Mouse (Mus musculus): Measurements from ENCODE around the gene Ltb.

The Ltb gene

GRCm38 (mm10) chr17:35165451-35166155, 28.6 kb upstream of the Ltb start:
- DNase-seq: no peak

GRCm38 (mm10) chr17:35166352-35167035, 27.7 kb upstream of the Ltb start:
- peak; percentile 94 for DNase-seq

- no peak for DNase-seq
Measured at GRCm38 (mm10) chr17:35167794-35168193, 26.4 kb upstream of the Ltb start.

- peak; percentile 72 for DNase-seq
Measured at GRCm38 (mm10) chr17:35168541-35169207, 25.6 kb upstream of the Ltb start.

GRCm38 (mm10) chr17:35172445-35173234, 21.6 kb upstream of the Ltb start:
- peak; percentile 13 for DNase-seq

DNA sequence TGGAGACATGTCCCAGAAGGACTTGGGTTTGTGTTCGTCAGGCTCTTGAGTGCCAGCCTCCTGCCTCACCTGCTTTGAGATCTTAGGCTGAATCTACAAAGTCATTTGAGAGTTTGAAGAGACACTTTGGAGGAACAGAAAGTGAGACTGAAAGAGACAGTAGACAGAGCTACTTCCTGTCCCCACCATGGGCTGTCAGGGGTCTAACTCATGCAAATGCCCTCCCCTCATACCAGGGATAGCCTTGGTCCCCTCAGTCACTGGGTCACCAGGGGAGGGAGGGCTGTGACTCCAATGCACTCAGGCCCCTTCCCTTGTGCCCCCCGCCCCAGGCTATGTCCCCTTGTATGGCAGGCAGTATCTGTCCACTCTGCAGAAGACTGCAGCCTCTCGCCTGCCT, 20.9 kb upstream of the Ltb start:
- DNase-seq: no peak

DNA sequence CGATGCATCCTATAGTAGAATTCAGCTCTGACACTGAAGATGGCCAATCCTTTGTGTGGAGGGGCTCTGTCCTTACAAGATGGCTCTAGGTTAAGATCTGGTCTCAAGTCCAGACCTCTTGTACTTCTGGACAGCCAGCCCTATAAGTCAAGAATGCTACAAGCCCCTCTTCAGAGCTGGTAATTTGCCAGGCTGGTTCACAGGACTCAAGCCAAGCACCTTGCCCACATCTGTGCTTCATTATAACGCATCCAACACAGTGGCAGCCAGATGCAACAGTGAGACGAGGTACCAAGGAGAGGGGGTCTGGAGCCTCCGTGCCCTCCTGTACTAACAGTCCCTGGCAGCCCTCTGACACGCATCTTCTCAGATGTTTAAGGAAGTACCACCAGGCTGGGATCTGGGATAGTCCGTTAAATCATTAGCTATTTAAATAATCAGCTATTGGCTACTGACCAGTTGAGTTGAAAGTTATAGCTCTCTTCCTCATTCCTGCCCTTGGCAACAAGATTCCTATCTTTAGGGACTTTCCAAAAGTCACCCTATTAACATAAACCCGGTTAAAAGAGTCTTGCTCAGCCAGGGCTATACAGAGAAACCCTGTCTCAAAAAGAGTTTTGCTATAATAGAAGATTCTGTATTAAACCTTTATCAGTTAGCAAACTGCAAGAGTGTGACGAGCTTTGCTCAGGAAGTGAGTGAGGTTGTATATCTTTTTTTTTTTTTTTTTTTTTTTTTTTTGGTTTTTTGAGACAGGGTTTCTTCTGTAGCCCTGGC, 19.9 kb upstream of the Ltb start:
- no peak for DNase-seq

DNA sequence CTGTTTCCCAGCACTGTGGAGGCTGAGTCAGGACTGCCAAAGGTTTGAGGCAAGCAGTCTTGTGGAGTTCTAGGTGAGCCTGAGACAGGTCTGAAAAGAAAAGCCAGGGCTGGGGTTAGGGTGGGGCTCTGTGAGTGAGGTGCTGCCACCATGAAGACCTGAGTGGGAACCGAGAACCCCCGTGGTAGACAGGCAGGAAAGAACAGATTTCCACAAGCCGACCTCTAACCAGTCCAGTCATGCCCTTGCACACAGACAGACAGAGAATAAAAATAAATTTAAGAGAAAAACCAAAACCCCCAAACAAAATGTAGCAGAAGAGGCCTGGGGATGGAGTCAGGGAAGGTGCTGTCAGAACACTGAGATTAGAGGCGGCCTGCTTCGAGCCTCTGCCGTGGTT, 18.9 kb upstream of the Ltb start:
- no peak for DNase-seq

- DNase-seq: no peak
Measured at GRCm38 (mm10) chr17:35175968-35176367, 18.3 kb upstream of the Ltb start, which contains the start of gene Aif1. Aif1 (minus strand) TSS chr17:35176068.

DNA sequence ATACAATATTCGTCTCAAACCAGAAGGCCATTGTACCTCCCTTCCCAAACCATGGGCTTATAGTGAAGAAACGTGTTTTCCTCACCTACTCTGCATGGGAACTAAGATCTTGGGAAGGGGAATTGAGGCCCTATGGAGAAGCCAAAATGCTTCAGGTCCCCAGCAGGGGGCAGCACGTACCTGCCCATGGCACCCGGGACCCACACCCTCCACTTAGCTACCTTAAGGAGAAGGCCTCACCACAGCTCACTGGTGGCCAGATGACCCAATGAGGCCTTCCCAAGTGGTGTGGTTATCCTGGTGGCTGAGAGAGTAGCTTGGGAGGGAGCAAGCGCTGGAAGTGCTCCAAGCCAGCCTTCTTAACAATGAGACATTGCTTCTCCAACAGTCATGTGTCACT, 15.7 kb upstream of the Ltb start:
- DNase-seq: peak; percentile 87

GRCm38 (mm10) chr17:35180093-35180492, 14.1 kb upstream of the Ltb start:
- DNase-seq: no peak

DNA sequence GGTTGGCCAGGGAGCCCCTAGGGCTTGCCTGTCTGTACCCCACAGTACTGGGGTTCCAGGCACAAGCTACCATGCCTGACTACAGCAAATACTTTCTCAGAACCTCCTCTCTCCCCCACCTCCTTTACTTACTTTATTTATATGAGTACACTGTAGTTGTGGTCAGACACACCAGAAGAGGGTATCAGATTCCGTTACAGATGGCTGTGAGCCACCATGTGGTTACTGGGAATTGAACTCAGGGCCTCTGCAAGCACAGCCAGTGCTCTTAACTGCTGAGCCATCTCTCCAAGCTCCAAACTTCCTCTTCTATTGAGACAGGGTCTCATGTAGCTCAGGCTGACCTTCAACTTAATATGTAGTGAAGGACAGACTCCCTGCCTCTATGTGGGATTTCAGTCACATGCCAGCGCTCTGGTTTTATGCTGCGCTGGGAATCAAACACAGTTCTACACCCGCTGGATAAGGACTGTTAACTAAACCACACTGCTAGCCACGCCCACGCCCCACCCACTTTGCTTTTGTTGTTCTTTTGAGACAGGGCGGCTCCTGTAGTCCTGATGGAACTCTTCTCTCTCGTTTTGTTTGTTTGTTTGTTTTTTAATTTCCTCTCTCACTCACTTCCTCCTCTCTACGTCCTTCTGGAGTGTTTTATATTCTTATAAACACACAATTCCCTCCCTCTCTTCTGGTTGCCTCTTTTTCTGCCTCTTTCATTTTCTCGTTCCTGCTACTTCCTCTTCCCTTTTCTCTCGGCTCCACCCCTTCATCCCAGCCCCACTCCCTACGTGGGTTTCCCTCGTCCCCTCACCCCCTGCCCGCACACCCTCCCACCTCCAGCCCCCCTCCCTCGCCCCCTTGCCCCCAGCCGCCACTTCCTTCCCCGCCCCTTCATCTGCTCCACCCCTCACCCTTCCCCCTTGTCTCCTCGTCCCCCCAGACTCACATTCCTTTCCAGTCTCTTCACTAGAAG, 8.3 kb upstream of the Ltb start:
- DNase-seq: peak; percentile 95

- peak; percentile 66 for DNase-seq
Measured at GRCm38 (mm10) chr17:35186681-35187080, 7.6 kb upstream of the Ltb start.

DNA sequence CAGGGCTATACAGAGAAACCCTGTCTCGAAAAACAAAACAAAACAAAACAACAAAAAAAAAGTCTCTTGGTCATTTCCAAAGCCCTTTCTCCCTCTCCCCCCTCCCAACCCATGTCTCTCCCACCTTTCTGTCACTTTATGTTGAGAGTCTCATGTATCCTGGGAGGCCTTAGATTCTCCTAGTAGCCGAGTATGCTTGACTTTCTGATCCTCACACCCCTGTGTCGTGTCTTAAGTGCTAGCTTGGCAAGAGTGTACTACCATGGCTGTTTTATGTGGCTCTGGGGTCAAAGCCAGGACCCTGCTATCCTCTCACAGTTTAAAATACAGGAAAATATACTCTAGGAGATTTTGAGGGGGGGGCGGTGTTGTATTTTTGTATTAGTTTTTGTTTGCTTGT, 6.9 kb upstream of the Ltb start:
- no peak for DNase-seq

DNA sequence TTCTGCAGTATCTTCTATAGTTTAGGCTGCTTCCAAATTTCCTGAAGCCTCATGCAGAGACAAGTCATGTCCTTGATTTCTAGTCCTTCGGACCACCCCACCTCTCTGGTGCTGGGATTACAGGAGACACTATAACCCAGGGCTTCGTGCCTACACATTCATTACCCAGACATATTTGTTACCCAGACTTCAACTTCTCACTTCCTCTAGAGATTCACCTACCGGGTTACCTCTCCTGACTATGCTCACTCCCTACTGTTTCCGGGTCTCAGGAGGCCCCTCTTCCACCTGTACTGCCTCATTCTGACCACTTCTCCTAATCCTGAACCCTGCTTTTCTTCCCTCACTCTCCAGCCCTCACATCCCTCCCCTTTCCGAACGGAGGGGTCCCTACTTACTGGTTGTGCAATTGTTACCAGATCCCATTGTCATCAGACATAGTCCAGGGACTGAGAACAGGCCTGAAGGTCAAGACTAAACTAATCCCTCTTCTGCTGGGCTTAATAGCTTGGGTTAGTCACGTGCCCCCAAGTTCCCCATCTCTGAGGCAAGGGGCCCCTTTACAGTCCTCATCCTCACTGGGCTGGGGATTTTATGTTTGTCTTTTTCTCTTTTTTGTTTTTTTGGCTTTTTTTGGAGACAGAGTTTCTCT, 6.2 kb upstream of the Ltb start, which contains the start of gene Lst1:
Lst1 (minus strand) TSS at position 481 of the 652 bp plus-strand sequence.
- peak; percentile 38 for DNase-seq

- DNase-seq: peak; percentile 42
Measured at GRCm38 (mm10) chr17:35189186-35189585, 5.1 kb upstream of the Ltb start.

DNA sequence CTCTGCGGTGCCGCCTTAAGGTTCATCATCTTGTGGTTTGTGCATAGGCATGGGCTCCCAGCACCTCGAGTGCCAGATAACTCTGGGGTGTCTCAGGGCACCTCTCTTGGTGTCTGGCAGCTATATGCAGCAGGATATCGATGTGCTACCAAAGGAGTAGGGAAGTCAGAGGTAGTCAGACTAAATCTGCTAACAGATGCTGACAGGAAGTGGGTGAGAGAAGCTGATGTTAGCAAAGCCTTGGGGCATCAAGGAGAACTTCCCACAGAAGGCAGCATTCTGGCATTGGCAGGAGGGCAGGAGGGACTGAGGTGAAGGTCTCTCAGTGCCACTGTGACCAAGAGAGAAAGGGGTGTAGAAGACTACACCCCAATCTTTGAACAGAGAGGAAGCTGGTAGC, 4.1 kb upstream of the Ltb start:
- DNase-seq: peak; percentile 34

DNA sequence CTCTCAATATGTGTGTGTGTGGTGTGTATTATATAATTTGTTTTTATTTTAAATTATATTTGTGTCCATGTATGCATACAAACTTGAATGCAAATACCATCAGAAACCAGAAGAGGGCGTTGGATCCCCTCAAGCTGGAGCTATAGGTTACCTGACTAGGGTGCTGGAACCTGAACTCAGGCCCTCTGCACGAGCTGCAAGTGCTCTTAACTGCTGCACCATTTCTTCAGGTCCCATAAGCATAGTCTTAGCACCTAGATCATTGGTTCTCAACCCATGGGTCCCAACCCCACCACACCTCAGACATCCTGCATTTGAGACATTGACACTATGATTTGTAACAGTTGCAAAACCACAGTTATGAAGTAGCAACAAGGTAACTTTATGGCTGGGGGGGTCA, 2.5 kb upstream of the Ltb start:
- no peak for DNase-seq

GRCm38 (mm10) chr17:35192924-35193323, 1.3 kb upstream of the Ltb start:
- peak; percentile 48 for DNase-seq

DNA sequence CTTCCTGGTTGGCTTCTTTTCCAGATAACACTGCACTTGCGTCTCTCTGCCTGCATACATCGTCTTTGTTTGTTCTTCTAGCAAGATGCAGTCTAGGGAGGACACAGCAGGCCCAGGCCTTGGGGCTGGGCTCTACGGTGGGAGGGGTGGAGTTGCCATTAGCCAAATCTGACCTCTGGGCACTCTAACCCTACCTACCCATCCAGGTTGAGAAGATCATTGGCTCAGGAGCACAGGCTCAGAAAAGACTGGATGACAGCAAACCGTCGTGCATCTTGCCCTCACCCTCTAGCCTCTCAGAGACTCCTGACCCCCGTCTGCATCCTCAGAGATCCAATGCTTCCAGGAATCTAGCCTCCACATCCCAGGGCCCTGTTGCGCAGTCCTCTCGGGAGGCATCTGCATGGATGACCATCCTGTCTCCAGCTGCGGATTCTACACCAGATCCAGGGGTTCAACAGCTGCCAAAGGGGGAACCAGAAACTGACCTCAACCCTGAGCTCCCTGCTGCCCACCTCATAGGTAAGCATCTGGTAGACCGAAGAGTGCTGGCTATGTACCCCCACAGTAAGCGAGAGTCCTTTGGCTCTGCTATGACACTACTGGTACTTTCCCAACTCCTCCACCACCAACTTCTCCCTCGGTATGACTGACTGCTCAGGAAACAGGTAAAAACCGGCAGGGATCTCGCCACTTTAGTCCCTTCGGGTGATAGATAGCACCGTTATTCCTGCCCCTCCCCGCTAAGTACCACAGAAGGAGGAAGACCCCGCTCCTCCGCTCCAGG, 798 bp downstream of the Ltb start:
- no peak for DNase-seq

Data from lung, postnatal 36 days (tissue).